Comparison of ENCODE assay signal across 10 mouse cellular contexts in the genomic region with DNA sequence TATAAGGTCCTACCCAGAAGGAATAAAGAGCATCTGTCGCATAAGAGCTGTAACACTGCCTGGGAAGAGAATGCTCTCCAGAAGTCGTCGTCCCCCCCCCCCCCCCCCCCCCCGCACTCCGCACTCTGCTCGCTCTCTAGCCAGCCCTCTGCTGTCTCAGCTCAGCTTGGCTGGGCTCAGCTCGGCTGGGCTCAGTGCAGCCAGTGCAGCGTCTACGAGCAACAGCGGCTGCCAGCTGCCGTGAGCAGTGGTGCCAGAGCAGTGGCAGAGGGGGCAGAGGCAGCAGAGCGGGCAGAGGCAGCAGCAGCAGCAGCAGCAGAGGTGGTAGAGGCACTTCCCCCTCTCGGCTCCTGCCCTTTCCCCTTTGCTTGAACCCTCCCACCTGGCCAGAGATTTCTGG.
DNase-seq lines count a peak whose midpoint lies in the region; ATAC-seq and TF ChIP-seq lines count a peak whose summit lies in the region.
"Had no signal": no experiment of that assay in that cellular context is flagged by ENCODE, and none has a peak within 500 bp of the region (broad histone marks: within the 10 kb centered on the region; RNA-seq: fewer than 3 reads in every experiment).

No protein-coding gene starts in this region.

- no peak for ATAC-seq in heart, embryonic 12.5 days (ENCODE audit: insufficient number of reproducible peaks, low FRiP score)
- no peak for ATAC-seq in stomach, embryonic 14.5 days (ENCODE audit: insufficient number of reproducible peaks, insufficient read depth, low FRiP score, low read depth)
- ATAC-seq in stomach, postnatal 0 days (ENCODE audit: low FRiP score, low TSS enrichment): no peak; the same call in 1 of the 2 replicates
- peak; percentile 91 for ATAC-seq in hindbrain, embryonic 16.5 days
- ATAC-seq: liver, postnatal 0 days had no signal

- no peak overlapping the region for H3K27ac ChIP-seq in heart, embryonic 12.5 days (ENCODE audit: poor library complexity, severe bottlenecking)
- no peak overlapping the region for H3K27ac ChIP-seq in stomach, embryonic 14.5 days (ENCODE audit: low read length)
- H3K27ac ChIP-seq in stomach, postnatal 0 days (replicated peaks): no peak overlapping the region
- H3K27ac ChIP-seq in hindbrain, embryonic 16.5 days (ENCODE audit: low read depth, low read length): no peak overlapping the region
- H3K27ac ChIP-seq: embryonic facial prominence, embryonic 15.5 days had no signal

- WGBS in heart, embryonic 12.5 days: 15% methylated on average over 12 of the region's 13 CpGs
- 29% methylated on average over 10 of the region's 13 CpGs for WGBS in stomach, embryonic 14.5 days
- 17% methylated on average over 10 of the region's 13 CpGs for WGBS in stomach, postnatal 0 days
- 25% methylated on average over 8 of the region's 13 CpGs for WGBS in hindbrain, embryonic 16.5 days

- no peaks in the 10 kb centered on the region for H3K9me3 ChIP-seq in heart, embryonic 12.5 days (replicated peaks)
- no peaks in the 10 kb centered on the region for H3K9me3 ChIP-seq in stomach, embryonic 14.5 days (ENCODE audit: control insufficient read depth, low read depth, low read length)
- no peaks in the 10 kb centered on the region for H3K9me3 ChIP-seq in stomach, postnatal 0 days (ENCODE audit: control insufficient read depth, low read length)
- no peaks in the 10 kb centered on the region for H3K9me3 ChIP-seq in hindbrain, embryonic 16.5 days (ENCODE audit: control insufficient read depth, low read length)
- H3K9me3 ChIP-seq: embryonic facial prominence, embryonic 15.5 days had no signal

- H3K27me3 ChIP-seq in heart, embryonic 12.5 days (replicated peaks): no peaks in the 10 kb centered on the region
- no peaks in the 10 kb centered on the region for H3K27me3 ChIP-seq in stomach, embryonic 14.5 days (ENCODE audit: control insufficient read depth, insufficient read depth, low read length)
- no peaks in the 10 kb centered on the region for H3K27me3 ChIP-seq in stomach, postnatal 0 days (ENCODE audit: control insufficient read depth, insufficient read depth, low read length)
- H3K27me3 ChIP-seq in hindbrain, embryonic 16.5 days (replicated peaks; ENCODE audit: control insufficient read depth, insufficient read depth, low read length): no peaks in the 10 kb centered on the region
- H3K27me3 ChIP-seq: embryonic facial prominence, embryonic 15.5 days had no signal

- no peaks in the 10 kb centered on the region for H3K4me1 ChIP-seq in heart, embryonic 12.5 days (replicated peaks)
- H3K4me1 ChIP-seq in stomach, embryonic 14.5 days (ENCODE audit: control insufficient read depth, insufficient read depth, low read length): no peaks in the 10 kb centered on the region
- no peaks in the 10 kb centered on the region for H3K4me1 ChIP-seq in stomach, postnatal 0 days (replicated peaks; ENCODE audit: control insufficient read depth, insufficient read depth)
- H3K4me1 ChIP-seq in hindbrain, embryonic 16.5 days (ENCODE audit: control insufficient read depth, insufficient read depth, low read depth, low read length): peaks cover 3% of the 10 kb centered on the region; the same call in 1 of the 2 replicates
- H3K4me1 ChIP-seq: embryonic facial prominence, embryonic 15.5 days had no signal

- peak overlapping the region; percentile 61 for H3K4me2 ChIP-seq in heart, embryonic 12.5 days
- 0 out of 2 replicates have a peak overlapping the region, but pooled peaks have one; percentile 14 for H3K4me2 ChIP-seq in stomach, embryonic 14.5 days (replicated peaks; ENCODE audit: low read depth, low read length)
- H3K4me2 ChIP-seq in stomach, postnatal 0 days (replicated peaks; ENCODE audit: low read depth): no peak overlapping the region
- H3K4me2 ChIP-seq in hindbrain, embryonic 16.5 days (ENCODE audit: low read length): peak overlapping the region; percentile 17; the same call in 1 of the 2 replicates
- H3K4me2 ChIP-seq: embryonic facial prominence, embryonic 15.5 days had no signal

- 0 out of 2 replicates have a peak overlapping the region, but pooled peaks have one; percentile 3 for H3K4me3 ChIP-seq in heart, embryonic 12.5 days
- H3K4me3 ChIP-seq in stomach, embryonic 14.5 days (ENCODE audit: low read depth, low read length): no peak overlapping the region
- H3K4me3 ChIP-seq in stomach, postnatal 0 days (ENCODE audit: low read depth, low read length): no peak overlapping the region
- no peak overlapping the region for H3K4me3 ChIP-seq in hindbrain, embryonic 16.5 days (ENCODE audit: low read length)
- H3K4me3 ChIP-seq: embryonic facial prominence, embryonic 15.5 days had no signal

- H3K9ac ChIP-seq in heart, embryonic 12.5 days: 0 out of 2 replicates have a peak overlapping the region, but pooled peaks have one; percentile 13
- no peak overlapping the region for H3K9ac ChIP-seq in stomach, embryonic 14.5 days (replicated peaks; ENCODE audit: low read depth, low read length)
- no peak overlapping the region for H3K9ac ChIP-seq in stomach, postnatal 0 days (ENCODE audit: low read length)
- H3K9ac ChIP-seq in hindbrain, embryonic 16.5 days (ENCODE audit: low read depth, low read length): no peak overlapping the region; the same call in none of the 2 replicates
- H3K9ac ChIP-seq: embryonic facial prominence, embryonic 15.5 days; liver, postnatal 0 days had no signal

- no peak for TF ChIP-seq EP300 in stomach, postnatal 0 days (optimal IDR thresholded peaks at IDR 0.05)

- no peak for DNase-seq in heart, adult 9 months (ENCODE audit: low spot score in 2 of 2)
- no peak for DNase-seq in stomach, postnatal 0 days (ENCODE audit: low spot score)
- DNase-seq in thymus, postnatal 10 days (ENCODE audit: low spot score in 2 of 2): no peak
- no peak for DNase-seq in spleen, adult 18-20 months
- no peak for DNase-seq in layer of hippocampus, adult 9-11 months
- DNase-seq: liver, postnatal 0 days had no signal

- H3K36me3 ChIP-seq in heart, embryonic 12.5 days: no peaks in the 10 kb centered on the region
- H3K36me3 ChIP-seq in stomach, embryonic 14.5 days (ENCODE audit: control insufficient read depth, insufficient read depth, low read length): no peaks in the 10 kb centered on the region
- H3K36me3 ChIP-seq in stomach, postnatal 0 days (ENCODE audit: control insufficient read depth, insufficient read depth, low read length): no peaks in the 10 kb centered on the region
- no peaks in the 10 kb centered on the region for H3K36me3 ChIP-seq in hindbrain, embryonic 16.5 days (ENCODE audit: control insufficient read depth, insufficient read depth, low read length)
- H3K36me3 ChIP-seq: embryonic facial prominence, embryonic 15.5 days had no signal

- no peak; the same call in 1 of the 2 replicates for TF ChIP-seq CTCF in stomach, postnatal 0 days (IDR thresholded peaks at IDR 0.05; ENCODE audit: low read depth)
